In the genomic region with DNA sequence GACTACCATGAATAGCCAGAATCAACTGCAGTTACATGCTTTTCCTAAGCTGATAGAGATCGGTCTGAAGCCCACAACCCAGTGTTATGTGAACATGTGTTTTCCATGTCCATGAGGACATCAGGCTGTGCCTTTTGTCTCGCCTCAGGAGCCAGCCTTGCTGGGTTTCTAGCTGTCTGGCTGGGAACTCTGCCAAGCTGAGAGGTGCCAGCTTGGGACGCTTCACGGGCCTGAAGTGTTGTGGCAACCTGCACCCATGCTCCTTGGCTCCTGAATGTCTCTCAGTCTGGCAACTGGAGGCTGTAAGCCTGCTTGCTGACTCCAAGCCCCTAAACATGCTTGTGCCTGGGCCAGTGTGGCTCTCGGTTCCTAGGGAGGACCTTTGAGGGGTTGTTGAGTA, we compare ENCODE assay signal across 11 mouse cellular contexts. TPM values are rescaled to one million over a fixed set of nuclear protein-coding genes. Genes with fewer than 3 reads are reported as not detected.
DNase-seq lines count a peak whose midpoint lies in the region; ATAC-seq and TF ChIP-seq lines count a peak whose summit lies in the region.
"Had no signal": no experiment of that assay in that cellular context is flagged by ENCODE, and none has a peak within 500 bp of the region (broad histone marks: within the 10 kb centered on the region; RNA-seq: fewer than 3 reads in every experiment).

No protein-coding gene starts in this region.

- no peak overlapping the region for H3K4me2 ChIP-seq in lung, postnatal 0 days (replicated peaks; ENCODE audit: low read depth, low read length)

- no peak overlapping the region for H3K4me3 ChIP-seq in lung, postnatal 0 days (ENCODE audit: low read depth, low read length)
- H3K4me3 ChIP-seq: erythroblast, embryonic 14.5 days had no signal

- H3K27me3 ChIP-seq in lung, postnatal 0 days (replicated peaks; ENCODE audit: insufficient read depth, low read length), result no peaks in the 10 kb centered on the region

- H3K27ac ChIP-seq in lung, postnatal 0 days (ENCODE audit: low read length), result no peak overlapping the region

- TF ChIP-seq CTCF in lung, postnatal 0 days (IDR thresholded peaks at IDR 0.05), result no peak

- no peaks in the 10 kb centered on the region for H3K4me1 ChIP-seq in lung, postnatal 0 days (ENCODE audit: insufficient read depth, low read depth, low read length)

- DNase-seq in frontal cortex, adult 2 months (ENCODE audit: extremely low spot score in 1 of 2, low spot score in 1 of 2), result no peak
- peak; percentile 19 for DNase-seq in ovary, postnatal 36 days (ENCODE audit: low spot score)
- no peak for DNase-seq in ovary, postnatal 14 days (ENCODE audit: low spot score)
- DNase-seq in gastrocnemius, adult 8-10 months (ENCODE audit: low spot score in 2 of 2), result peak; percentile 27 to 55
- no peak for DNase-seq in lung, postnatal 0 days (ENCODE audit: low spot score)
- DNase-seq in thymus, postnatal 14 days, result no peak
- no peak for DNase-seq in spleen, postnatal 36 days (ENCODE audit: low spot score in 2 of 2)
- DNase-seq: thymus, adult 18-20 months had no signal

- H3K36me3 ChIP-seq in lung, postnatal 0 days (ENCODE audit: insufficient read depth, low read length), result no peaks in the 10 kb centered on the region

- no peak overlapping the region for H3K9ac ChIP-seq in lung, postnatal 0 days (replicated peaks; ENCODE audit: low read depth)

- ATAC-seq in frontal cortex, adult (ENCODE audit: low TSS enrichment), result peak; percentile 66
- peak; percentile 44; the same call in 1 of the 2 replicates for ATAC-seq in lung, postnatal 0 days
- ATAC-seq: CD4-positive, CD25-positive, alpha-beta regulatory T cell, adult 4 months had no signal

- no peak for TF ChIP-seq EP300 in lung, postnatal 0 days (IDR thresholded peaks at IDR 0.05)

- WGBS in lung, postnatal 0 days, result 48% methylated on average over 5 of the region's 5 CpGs

- no peaks in the 10 kb centered on the region for H3K9me3 ChIP-seq in lung, postnatal 0 days (ENCODE audit: low read length)

RNA-seq across cellular contexts. Expression of a gene that starts 21.6 kb away (rescaled TPM):
- 4.1 and 4.6 TPM in 2 replicates for polyA plus RNA-seq in frontal cortex, adult 2 months (2012; rRNA removed)
- total RNA-seq in gastrocnemius, adult 8-10 months (2022), result 1 to 10 TPM; 3.6 to 5.2 (median 4.1) TPM
- 10.7 and 12.5 TPM in 2 replicates for polyA plus RNA-seq in lung, postnatal 0 days (2015; fragmentation: Nextera tagmentation; extraction: Ambion mirVana)
- polyA plus RNA-seq: erythroblast, embryonic 14.5 days had no signal

RNA-seq across cellular contexts. Expression of a gene that starts 21.7 kb away (rescaled TPM):
- 768 and 847 TPM in 2 replicates for polyA plus RNA-seq in frontal cortex, adult 2 months (2012; rRNA removed)
- total RNA-seq in gastrocnemius, adult 8-10 months (2022), result 100 to 1,000 TPM; 117 to 144 (median 142) TPM
- polyA plus RNA-seq in lung, postnatal 0 days (2015; fragmentation: Nextera tagmentation; extraction: Ambion mirVana), result 646 and 687 TPM in 2 replicates

Comparison
In these comparisons a context has a peak if more than half of its experiments do, and no peak if none do; other contexts are left out.
1. DNase-seq: peak in ovary, postnatal 36 days (single experiment) and gastrocnemius, adult 8-10 months (2 of 2); none in frontal cortex, adult 2 months (0 of 2), ovary, postnatal 14 days (single experiment), lung, postnatal 0 days (single experiment), thymus, postnatal 14 days (single experiment) and spleen, postnatal 36 days (0 of 2).